Mouse (Mus musculus) brain, embryonic 18.5 days (tissue): ENCODE data around the gene Selenoo.

Source experiments
- DNase-seq: peaks from one replicate; pipeline ENCODE4 v3.0.0-alpha.2; 2012; ENCODE audit warnings: low read depth, low spot score

Gene Selenoo

GRCm38 (mm10) chr15:89148496-89149270 is 59.8 kb downstream of the Selenoo start:
- no peak for DNase-seq

GRCm38 (mm10) chr15:89149271-89150040 is 60.6 kb downstream of the Selenoo start, which contains the start of gene Mapk11:
Gene Mapk11 (minus strand): TSS chr15:89149628.
- no peak for DNase-seq
